Mouse (Mus musculus): ENCODE measurements around the gene Slc7a5. TPM values are rescaled to one million over a fixed set of nuclear protein-coding genes. Genes with fewer than 3 reads are reported as not detected.
A peak's percentile ranks its signal among the peaks of the same experiment; 100 is the strongest.

The Slc7a5 gene
- polyA plus RNA-seq, 1 experiment from 2014 or later = 17.5 TPM

DNA sequence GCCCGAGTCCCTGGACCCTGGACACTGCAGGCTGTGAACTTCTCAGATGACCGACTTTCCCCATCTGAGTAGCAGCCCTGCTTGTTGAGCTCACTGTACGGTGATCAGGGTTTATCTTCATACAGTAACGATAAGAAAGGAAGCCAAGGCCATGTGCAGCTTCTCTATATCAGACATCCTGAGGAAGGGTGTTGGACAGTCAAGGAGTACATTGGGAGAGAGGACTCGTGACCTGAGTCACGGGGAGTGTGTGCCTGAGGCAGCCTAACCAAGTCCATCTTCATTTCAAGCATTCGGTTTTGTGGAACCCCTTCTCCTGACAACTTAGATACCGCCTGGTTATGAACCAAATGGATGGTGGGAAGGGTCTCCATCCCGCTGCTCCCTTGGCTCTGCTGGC, 32.0 kb downstream of the Slc7a5 start:
- H3K36me3 ChIP-seq = no peaks in the 10 kb centered on the region
- H3K4me3 ChIP-seq = no peak overlapping the region
- 86% methylated on average over 9 of the region's 9 CpGs for WGBS
- H3K4me2 ChIP-seq (replicated peaks) = no peak overlapping the region
- no peak overlapping the region for H3K9ac ChIP-seq
- no peaks in the 10 kb centered on the region for H3K27me3 ChIP-seq
- no peak overlapping the region for H3K27ac ChIP-seq
- peaks cover 15% of the 10 kb centered on the region; the same call in 1 of the 2 replicates for H3K4me1 ChIP-seq
- no peaks in the 10 kb centered on the region for H3K9me3 ChIP-seq
- ATAC-seq (ENCODE audit: insufficient number of reproducible peaks, insufficient read depth, low FRiP score, low TSS enrichment) = no peak

DNA sequence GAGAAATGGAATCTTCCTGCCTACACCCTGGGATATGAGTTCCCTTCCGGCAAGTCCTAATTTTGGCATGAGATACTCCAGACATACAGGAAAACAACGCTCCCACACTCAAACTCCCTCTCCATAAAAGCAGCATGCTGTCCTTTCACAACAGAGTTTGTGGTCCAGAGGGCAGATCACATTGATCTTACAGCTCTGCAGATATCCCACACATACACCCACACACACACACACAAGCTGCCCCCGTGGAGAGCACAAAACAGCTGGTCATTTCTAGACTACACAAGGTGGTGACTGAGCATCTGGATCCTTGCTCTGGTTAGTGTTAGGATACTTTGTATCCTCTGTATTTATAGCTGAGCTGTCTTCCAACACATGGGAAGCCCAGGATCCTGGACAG, 32.4 kb downstream of the Slc7a5 start:
- no peak for ATAC-seq (ENCODE audit: insufficient number of reproducible peaks, insufficient read depth, low FRiP score, low TSS enrichment)

GRCm38 (mm10) chr8:121874031-121874430, 33.5 kb downstream of the Slc7a5 start:
- no peak for ATAC-seq (ENCODE audit: insufficient number of reproducible peaks, insufficient read depth, low FRiP score, low TSS enrichment)
- H3K4me3 ChIP-seq = no peak overlapping the region
- H3K36me3 ChIP-seq = no peaks in the 10 kb centered on the region
- H3K9ac ChIP-seq = no peak overlapping the region
- WGBS = 59% methylated on average over 9 of the region's 9 CpGs
- no peaks in the 10 kb centered on the region for H3K27me3 ChIP-seq
- H3K27ac ChIP-seq = peak overlapping the region; percentile 12; the same call in 1 of the 2 replicates
- no peaks in the 10 kb centered on the region for H3K9me3 ChIP-seq
- peaks cover 15% of the 10 kb centered on the region; the same call in 1 of the 2 replicates for H3K4me1 ChIP-seq
- H3K4me2 ChIP-seq (replicated peaks) = no peak overlapping the region

More for the DNA sequence above, 32.4 kb downstream of the Slc7a5 start:
- peaks cover 15% of the 10 kb centered on the region; the same call in 1 of the 2 replicates for H3K4me1 ChIP-seq
- no peaks in the 10 kb centered on the region for H3K36me3 ChIP-seq
- H3K9me3 ChIP-seq = no peaks in the 10 kb centered on the region
- no peaks in the 10 kb centered on the region for H3K27me3 ChIP-seq
- no peak overlapping the region for H3K4me3 ChIP-seq
- 71% methylated on average over 3 of the region's 3 CpGs for WGBS
- no peak overlapping the region for H3K27ac ChIP-seq
- no peak overlapping the region for H3K9ac ChIP-seq
- H3K4me2 ChIP-seq (replicated peaks) = no peak overlapping the region

GRCm38 (mm10) chr8:121871833-121872440, 35.6 kb downstream of the Slc7a5 start:
- ATAC-seq (ENCODE audit: insufficient number of reproducible peaks, insufficient read depth, low FRiP score, low TSS enrichment) = no peak
- Histone ChIP-seq H3K4me2 (replicated peaks) (0 out of 2 replicates have a peak overlapping the region, but pooled peaks have one; percentile 9), H3K36me3 (no peaks in the 10 kb centered on the region), H3K9ac (no peak overlapping the region; the same call in 1 of the 2 replicates), H3K27ac (no peak overlapping the region), H3K4me3 (no peak overlapping the region), H3K9me3 (no peaks in the 10 kb centered on the region), H3K27me3 (no peaks in the 10 kb centered on the region), H3K4me1 (peaks cover 15% of the 10 kb centered on the region; the same call in 1 of the 2 replicates)
- 33% methylated on average over 10 of the region's 10 CpGs for WGBS

DNA sequence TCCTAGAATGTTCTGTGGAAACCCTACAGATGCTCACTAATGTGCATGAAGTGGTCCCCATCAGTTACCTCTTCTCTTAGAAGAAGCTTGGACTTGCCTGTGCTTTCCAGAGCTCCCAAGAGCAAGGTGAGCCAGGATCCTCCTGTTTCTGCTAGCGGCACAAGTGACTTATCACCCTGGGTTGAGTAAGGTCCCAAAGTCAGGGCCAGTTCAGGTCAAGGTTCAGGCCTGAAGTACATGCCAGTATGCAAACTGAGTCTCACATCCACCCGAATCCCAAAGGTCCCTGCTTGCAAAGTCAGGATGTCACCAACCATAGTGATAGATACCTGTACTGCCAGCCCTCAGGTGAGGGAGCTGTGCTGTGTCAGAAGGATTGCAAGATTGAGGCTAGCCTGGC, 37.3 kb downstream of the Slc7a5 start:
- Histone ChIP-seq H3K4me3 (no peak overlapping the region), H3K4me1 (peaks cover 15% of the 10 kb centered on the region; the same call in 1 of the 2 replicates), H3K9ac (no peak overlapping the region), H3K4me2 (replicated peaks) (no peak overlapping the region), H3K27me3 (no peaks in the 10 kb centered on the region), H3K27ac (no peak overlapping the region), H3K9me3 (no peaks in the 10 kb centered on the region), H3K36me3 (no peaks in the 10 kb centered on the region)
- ATAC-seq (ENCODE audit: insufficient number of reproducible peaks, insufficient read depth, low FRiP score, low TSS enrichment) = no peak
- WGBS = 87% methylated on average over 2 of the region's 2 CpGs

DNA sequence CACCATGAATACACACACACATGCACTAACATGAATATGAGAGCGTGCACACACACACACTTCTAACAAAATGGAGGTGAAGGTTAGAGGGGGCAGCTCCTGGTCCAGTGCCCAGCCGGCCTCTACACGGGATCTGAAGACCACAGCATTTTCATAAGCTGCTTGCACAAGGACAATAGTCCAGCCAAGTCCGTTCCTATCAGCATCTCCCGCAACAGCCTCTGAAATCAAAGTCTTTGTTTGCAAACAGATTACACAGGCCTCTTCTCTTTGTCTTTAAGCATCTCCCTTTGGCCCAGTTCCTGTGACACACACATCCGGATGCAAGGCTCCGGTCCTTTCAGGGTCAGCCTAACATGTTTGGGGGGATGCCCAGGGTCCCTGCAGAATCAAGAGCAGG, 38.6 kb downstream of the Slc7a5 start:
- H3K36me3 ChIP-seq = no peaks in the 10 kb centered on the region
- H3K9me3 ChIP-seq = no peaks in the 10 kb centered on the region
- ATAC-seq (ENCODE audit: insufficient number of reproducible peaks, insufficient read depth, low FRiP score, low TSS enrichment) = no peak
- no peak overlapping the region for H3K4me2 ChIP-seq (replicated peaks)
- H3K27me3 ChIP-seq = no peaks in the 10 kb centered on the region
- no peak overlapping the region for H3K9ac ChIP-seq
- peaks cover 10% of the 10 kb centered on the region; the same call in 1 of the 2 replicates for H3K4me1 ChIP-seq
- WGBS = 85% methylated on average over 7 of the region's 7 CpGs
- no peak overlapping the region for H3K27ac ChIP-seq
- H3K4me3 ChIP-seq = no peak overlapping the region

- H3K27me3 ChIP-seq = no peaks in the 10 kb centered on the region
- H3K27ac ChIP-seq = no peak overlapping the region
- H3K4me2 ChIP-seq (replicated peaks) = no peak overlapping the region
- H3K36me3 ChIP-seq = no peaks in the 10 kb centered on the region
- no peak overlapping the region for H3K4me3 ChIP-seq
- H3K4me1 ChIP-seq = peaks cover 9% of the 10 kb centered on the region; the same call in 1 of the 2 replicates
- WGBS = 84% methylated on average over 5 of the region's 5 CpGs
- ATAC-seq (ENCODE audit: insufficient number of reproducible peaks, insufficient read depth, low FRiP score, low TSS enrichment) = no peak
- H3K9me3 ChIP-seq = no peaks in the 10 kb centered on the region
- no peak overlapping the region for H3K9ac ChIP-seq
Measured at GRCm38 (mm10) chr8:121868196-121868595, 39.3 kb downstream of the Slc7a5 start.

GRCm38 (mm10) chr8:121865356-121865755, 42.1 kb downstream of the Slc7a5 start:
- no peak for ATAC-seq (ENCODE audit: insufficient number of reproducible peaks, insufficient read depth, low FRiP score, low TSS enrichment)

GRCm38 (mm10) chr8:121861806-121862548, 45.5 kb downstream of the Slc7a5 start:
- H3K4me2 ChIP-seq (replicated peaks) = no peak overlapping the region
- H3K27ac ChIP-seq = no peak overlapping the region
- no peak overlapping the region for H3K9ac ChIP-seq
- H3K9me3 ChIP-seq = no peaks in the 10 kb centered on the region
- peak; percentile 80 for ATAC-seq (ENCODE audit: insufficient number of reproducible peaks, insufficient read depth, low FRiP score, low TSS enrichment)
- 66% methylated on average over 11 of the region's 12 CpGs for WGBS
- no peak overlapping the region for H3K4me3 ChIP-seq
- no peaks in the 10 kb centered on the region for H3K36me3 ChIP-seq
- H3K27me3 ChIP-seq = no peaks in the 10 kb centered on the region
- 0 out of 2 replicates have a peak, but pooled peaks cover 7% of the 10 kb centered on the region for H3K4me1 ChIP-seq

More at GRCm38 (mm10) chr8:121865356-121865755, 42.1 kb downstream of the Slc7a5 start:
- 50% methylated on average over 8 of the region's 8 CpGs for WGBS
- no peak overlapping the region for H3K4me3 ChIP-seq
- no peaks in the 10 kb centered on the region for H3K27me3 ChIP-seq
- H3K9me3 ChIP-seq = no peaks in the 10 kb centered on the region
- H3K9ac ChIP-seq = no peak overlapping the region
- H3K4me1 ChIP-seq = 0 out of 2 replicates have a peak, but pooled peaks cover 7% of the 10 kb centered on the region
- H3K36me3 ChIP-seq = no peaks in the 10 kb centered on the region
- no peak overlapping the region for H3K27ac ChIP-seq
- no peak overlapping the region for H3K4me2 ChIP-seq (replicated peaks)

DNA sequence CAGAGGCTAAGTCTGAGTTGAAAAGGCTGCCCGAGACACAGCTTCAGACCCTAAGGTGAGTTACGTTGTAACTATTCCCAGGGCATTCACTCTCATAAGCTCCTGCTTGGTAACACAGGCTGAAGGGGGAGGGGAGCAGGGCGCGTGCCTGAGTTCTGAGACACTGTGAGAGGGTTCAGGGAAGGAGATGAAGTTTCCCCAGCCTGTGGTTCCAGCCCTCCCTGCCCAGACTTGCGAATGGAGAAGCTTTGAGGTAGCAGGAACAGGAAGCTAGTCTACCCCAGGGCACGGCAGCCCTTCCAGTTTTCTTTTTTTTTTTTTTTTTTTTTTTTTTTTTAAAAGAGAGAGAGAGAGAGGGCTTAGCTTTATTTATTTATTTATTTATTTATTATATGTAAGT, 46.2 kb downstream of the Slc7a5 start:
- Histone ChIP-seq H3K36me3 (no peaks in the 10 kb centered on the region), H3K9me3 (no peaks in the 10 kb centered on the region), H3K4me3 (no peak overlapping the region), H3K27ac (no peak overlapping the region), H3K4me1 (0 out of 2 replicates have a peak, but pooled peaks cover 7% of the 10 kb centered on the region), H3K9ac (no peak overlapping the region), H3K4me2 (replicated peaks) (no peak overlapping the region), H3K27me3 (no peaks in the 10 kb centered on the region)
- WGBS = 36% methylated on average over 6 of the region's 6 CpGs
- no peak for ATAC-seq (ENCODE audit: insufficient number of reproducible peaks, insufficient read depth, low FRiP score, low TSS enrichment)

- Histone ChIP-seq H3K36me3 (no peaks in the 10 kb centered on the region), H3K27me3 (no peaks in the 10 kb centered on the region), H3K4me1 (0 out of 2 replicates have a peak, but pooled peaks cover 7% of the 10 kb centered on the region), H3K4me2 (replicated peaks) (no peak overlapping the region), H3K27ac (no peak overlapping the region), H3K9me3 (no peaks in the 10 kb centered on the region), H3K4me3 (no peak overlapping the region), H3K9ac (no peak overlapping the region)
- no peak for ATAC-seq (ENCODE audit: insufficient number of reproducible peaks, insufficient read depth, low FRiP score, low TSS enrichment)
- WGBS = 30% methylated on average over 2 of the region's 2 CpGs
Measured at GRCm38 (mm10) chr8:121857747-121858146, 49.7 kb downstream of the Slc7a5 start.

DNA sequence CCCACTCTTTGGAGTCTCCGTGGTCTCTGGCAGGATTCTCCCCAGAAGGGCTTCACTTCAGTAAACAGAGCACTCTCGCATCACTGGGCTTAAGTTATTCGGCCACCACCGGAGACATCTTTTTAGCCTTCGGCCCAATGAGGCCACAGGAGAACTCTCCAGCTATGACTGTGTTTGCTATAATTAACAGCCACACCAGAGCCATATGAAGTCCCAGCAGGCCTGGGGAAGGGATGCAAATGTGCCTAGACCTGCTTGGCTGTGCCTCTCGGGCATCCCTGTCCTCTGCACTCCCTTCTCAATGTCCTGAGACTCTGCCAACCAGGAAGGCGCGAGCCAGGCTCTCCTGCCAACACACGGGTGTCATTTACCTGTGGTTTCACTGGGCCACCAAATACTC, 50.2 kb downstream of the Slc7a5 start:
- Histone ChIP-seq H3K4me2 (replicated peaks) (no peak overlapping the region), H3K9ac (no peak overlapping the region), H3K4me1 (0 out of 2 replicates have a peak, but pooled peaks cover 6% of the 10 kb centered on the region), H3K36me3 (no peaks in the 10 kb centered on the region), H3K27ac (no peak overlapping the region), H3K9me3 (no peaks in the 10 kb centered on the region), H3K4me3 (no peak overlapping the region), H3K27me3 (no peaks in the 10 kb centered on the region)
- ATAC-seq (ENCODE audit: insufficient number of reproducible peaks, insufficient read depth, low FRiP score, low TSS enrichment) = no peak
- WGBS = 55% methylated on average over 9 of the region's 9 CpGs

Data from embryonic facial prominence, embryonic 12.5 days (tissue).